Mouse (Mus musculus) bone marrow, adult 2 months (tissue): ENCODE measurements around the gene Retnla. TPM values are rescaled to one million over a fixed set of nuclear protein-coding genes. Genes with fewer than 3 reads are reported as not detected.
"Not testable (repeated sequence)": the region's sequence is repeated elsewhere in the genome, so short reads cannot be mapped to it uniquely, and the experiment has no call there.

Source experiments
- H3K27ac ChIP-seq: fragments of 200-500 bp; 2 replicates; pipeline ENCODE4 v1.5.1; 2012; ENCODE audit warnings: low read depth, mild to moderate bottlenecking, control low read depth, inconsistent platforms, low read length; ENCODE audit not compliant: control insufficient read depth, poor library complexity, insufficient read depth
- H3K4me1 ChIP-seq: fragments of 200-500 bp; 2 replicates; pipeline ENCODE4 v1.6.1; 2011; ENCODE audit warnings: low read length; ENCODE audit not compliant: control insufficient read depth, insufficient read depth
- H3K4me3 ChIP-seq: fragments of 200-500 bp; replicated peaks from 2 replicates; pipeline ENCODE3; 2011; ENCODE audit warnings: mild to moderate bottlenecking, low read depth, low read length, control low read depth; ENCODE audit not compliant: control insufficient read depth
- CTCF ChIP-seq: fragments of 200-500 bp; IDR thresholded peaks from 2 replicates; pipeline ENCODE4 v1.5.1; 2011; ENCODE audit warnings: low read length, control low read depth; ENCODE audit not compliant: control insufficient read depth, insufficient read depth
- POLR2A ChIP-seq: fragments of 200-500 bp; IDR thresholded peaks from 2 replicates; pipeline ENCODE4 v1.6.1; 2011; ENCODE audit warnings: low read depth, mild to moderate bottlenecking, control low read depth, low read length, borderline replicate concordance; ENCODE audit not compliant: control insufficient read depth
- WGBS: fragments of 180-500 bp; shearing (Covaris S2); methylation state at CpG from one replicate; pipeline ENCODE4 v1.1.7; 2018; 5-methylcytosine and 5-hydroxymethylcytosine counted together
- polyA plus RNA-seq: library from polyadenylated mRNA; stranded (reverse); fragments of >200 nt; gene quantifications from 2 replicates; pipeline ENCODE4 v1.2.4, GENCODE M21; 2011; ENCODE audit warnings: low replicate concordance; ENCODE audit not compliant: missing spikeins, insufficient read depth, insufficient read length

The Retnla gene
- polyA plus RNA-seq, 1 experiment: not detected

GRCm38 (mm10) chr16:48816695-48817094 is 25.7 kb upstream of the Retnla start, which contains the start of gene Retnlb:
TSS of gene Retnlb (plus strand) at chr16:48816856.
- 88% methylated on average over 2 of the region's 2 CpGs for whole genome bisulfite sequencing
- H3K27ac ChIP-seq: no peak within 1 kb of the TSS
- TF ChIP-seq POLR2A: no peak
- no peak for TF ChIP-seq CTCF
- H3K4me3 ChIP-seq: no peak within 1 kb of the TSS
- peaks cover 2% of the 10 kb centered on the region; the same call in 1 of the 2 replicates for H3K4me1 ChIP-seq

- 33% methylated on average over 6 of the region's 6 CpGs for WGBS
- Histone ChIP-seq H3K27ac (no peak overlapping the region; the same call in 1 of the 2 replicates), H3K4me3 (no peak overlapping the region), H3K4me1 (peaks cover 2% of the 10 kb centered on the region; the same call in 1 of the 2 replicates)
- no peak for TF ChIP-seq CTCF
- no peak for TF ChIP-seq POLR2A
Measured at GRCm38 (mm10) chr16:48818524-48818923, 23.8 kb upstream of the Retnla start.

GRCm38 (mm10) chr16:48826474-48826873 is 15.9 kb upstream of the Retnla start:
- Histone ChIP-seq H3K4me3 (no peak overlapping the region), H3K4me1 (no peaks in the 10 kb centered on the region; the same call in 1 of the 2 replicates), H3K27ac (no peak overlapping the region)
- 82% methylated on average over 3 of the region's 3 CpGs for WGBS
- TF ChIP-seq POLR2A (no peak), CTCF (no peak)

GRCm38 (mm10) chr16:48827625-48828024 is 14.7 kb upstream of the Retnla start:
- Histone ChIP-seq H3K27ac (no peak overlapping the region; the same call in 1 of the 2 replicates), H3K4me1 (no peaks in the 10 kb centered on the region; the same call in none of the 2 replicates), H3K4me3 (no peak overlapping the region)
- TF ChIP-seq CTCF (no peak), POLR2A (no peak)
- WGBS: 11% methylated on average over 1 of the region's 1 CpGs

- no peak overlapping the region for H3K4me3 ChIP-seq
- TF ChIP-seq CTCF (no peak), POLR2A (no peak)
- H3K4me1 ChIP-seq: no peaks in the 10 kb centered on the region; the same call in none of the 2 replicates
- no peak overlapping the region for H3K27ac ChIP-seq
- 31% methylated on average over 4 of the region's 4 CpGs for WGBS
Measured at GRCm38 (mm10) chr16:48829060-48829459, 13.3 kb upstream of the Retnla start.

GRCm38 (mm10) chr16:48832055-48832454 is 10.3 kb upstream of the Retnla start:
- no peaks in the 10 kb centered on the region; the same call in none of the 2 replicates for H3K4me1 ChIP-seq
- H3K27ac ChIP-seq: no peak overlapping the region
- WGBS: 79% methylated on average over 8 of the region's 8 CpGs
- TF ChIP-seq CTCF (no peak), POLR2A (no peak)
- H3K4me3 ChIP-seq: no peak overlapping the region

GRCm38 (mm10) chr16:48833626-48834025 is 8.7 kb upstream of the Retnla start:
- H3K27ac ChIP-seq, H3K4me3 ChIP-seq, H3K4me1 ChIP-seq: not testable (repeated sequence)
- 7% methylated on average over 1 of the region's 1 CpGs for WGBS

GRCm38 (mm10) chr16:48843671-48844386 is 1.5 kb downstream of the Retnla start:
- no peak overlapping the region for H3K4me3 ChIP-seq
- 62% methylated on average over 4 of the region's 4 CpGs for WGBS
- no peak for TF ChIP-seq CTCF
- TF ChIP-seq POLR2A: no peak
- no peaks in the 10 kb centered on the region for H3K4me1 ChIP-seq
- no peak overlapping the region for H3K27ac ChIP-seq

GRCm38 (mm10) chr16:48865004-48865403 is 22.7 kb downstream of the Retnla start:
- WGBS: 57% methylated on average over 1 of the region's 1 CpGs
- not testable (repeated sequence) for H3K4me1 ChIP-seq, H3K4me3 ChIP-seq, H3K27ac ChIP-seq
